Mouse (Mus musculus) hindbrain, postnatal 0 days (tissue): ENCODE data around the gene Copg2. TPM values are rescaled to one million over a fixed set of nuclear protein-coding genes. Genes with fewer than 3 reads are reported as not detected.

Source experiments
- ATAC-seq: fragments of 200-750 bp; cut with Nextera tagmentation; 2 replicates; pipeline ENCODE4 v1.8.0; 2017; ENCODE audit warnings: mild to moderate bottlenecking, moderate TSS enrichment, moderate library complexity
- DNase-seq: peaks from one replicate; pipeline ENCODE4 v3.0.0-alpha.2; 2015; ENCODE audit warnings: low spot score
- H3K27ac ChIP-seq: fragments of 300-500 bp; sonication (generic); 2 replicates; pipeline ENCODE4 v1.5.1; 2014; ENCODE audit warnings: mild to moderate bottlenecking
- H3K27me3 ChIP-seq: fragments of 300-500 bp; sonication (generic); 2 replicates; pipeline ENCODE4 v1.6.1; 2014; ENCODE audit warnings: low read length, mixed read lengths; ENCODE audit not compliant: insufficient read depth
- H3K36me3 ChIP-seq: fragments of 300-500 bp; sonication (generic); 2 replicates; pipeline ENCODE4 v1.6.1; 2014; ENCODE audit warnings: low read length, mixed read lengths; ENCODE audit not compliant: insufficient read depth
- H3K4me1 ChIP-seq: fragments of 300-500 bp; sonication (generic); 2 replicates; pipeline ENCODE4 v1.6.1; 2014; ENCODE audit warnings: antibody characterized with exemption, low read length, mixed read lengths; ENCODE audit not compliant: insufficient read depth
- H3K4me2 ChIP-seq: fragments of 300-500 bp; sonication (generic); 2 replicates; pipeline ENCODE4 v1.6.1; 2014; ENCODE audit warnings: low read depth, mild to moderate bottlenecking, low read length, moderate library complexity, mixed read lengths
- H3K4me3 ChIP-seq: fragments of 300-500 bp; sonication (generic); 2 replicates; pipeline ENCODE4 v1.5.1; 2014; ENCODE audit warnings: low read length
- H3K9ac ChIP-seq: fragments of 300-500 bp; sonication (generic); replicated peaks from 2 replicates; pipeline ENCODE4 v1.6.1; 2014; ENCODE audit warnings: mild to moderate bottlenecking, low read length, moderate library complexity, mixed read lengths
- H3K9me3 ChIP-seq: fragments of 300-500 bp; sonication (generic); 2 replicates; pipeline ENCODE4 v1.6.1; 2016; ENCODE audit warnings: low read length, mixed read lengths
- CTCF ChIP-seq: IDR thresholded peaks from 2 replicates; pipeline ENCODE4 v1.5.1; 2016; ENCODE audit warnings: antibody characterized with exemption, control low read depth, low read depth
- WGBS: fragments of 180-500 bp; shearing (Covaris S2); extraction: QIAGEN DNeasy Blood & Tissue Kit; methylation state at CpG from one replicate; pipeline ENCODE4 v1.1.7; 2014; 5-methylcytosine and 5-hydroxymethylcytosine counted together
- polyA plus RNA-seq: library from polyadenylated mRNA; unstranded; fragments of >200 nt; fragmentation: Nextera tagmentation; extraction: Ambion mirVana; gene quantifications from 2 replicates; pipeline ENCODE4 v1.2.1, GENCODE M21; 2015
- total RNA-seq: library from RNA; depleted of rRNA; stranded (reverse); fragments of >200 nt; gene quantifications from 2 replicates; pipeline ENCODE4 v1.2.3, GENCODE M21; 2014

Copg2 gene
- total and polyA plus RNA-seq, 2 experiments from 2014 or later: 30.7 to 35.6 TPM

GRCm38 (mm10) chr6:30751209-30751608 is 145.4 kb downstream of the Copg2 start:
- Histone ChIP-seq H3K4me1 (no peaks in the 10 kb centered on the region), H3K27me3 (no peaks in the 10 kb centered on the region), H3K4me2 (no peak overlapping the region), H3K36me3 (peaks cover 24% of the 10 kb centered on the region; the same call in 1 of the 2 replicates), H3K27ac (no peak overlapping the region), H3K9me3 (no peaks in the 10 kb centered on the region), H3K9ac (no peak overlapping the region), H3K4me3 (no peak overlapping the region)
- DNase-seq (no peak), ATAC-seq (no peak)
- TF ChIP-seq CTCF: no peak
- WGBS: 79% methylated on average over 2 of the region's 2 CpGs

- no peak overlapping the region for H3K4me2 ChIP-seq
- 84% methylated on average over 6 of the region's 6 CpGs for WGBS
- no peak for DNase-seq
- no peak overlapping the region for H3K4me3 ChIP-seq
- no peaks in the 10 kb centered on the region for H3K9me3 ChIP-seq
- no peak overlapping the region for H3K27ac ChIP-seq
- ATAC-seq: no peak
- peaks cover 26% of the 10 kb centered on the region; the same call in 1 of the 2 replicates for H3K36me3 ChIP-seq
- TF ChIP-seq CTCF: no peak
- H3K27me3 ChIP-seq: no peaks in the 10 kb centered on the region
- H3K9ac ChIP-seq: no peak overlapping the region
- no peaks in the 10 kb centered on the region for H3K4me1 ChIP-seq
Measured at GRCm38 (mm10) chr6:30750482-30750881, 146.1 kb downstream of the Copg2 start.

- DNase-seq (no peak), ATAC-seq (no peak)
- no peak for TF ChIP-seq CTCF
- no peak overlapping the region for H3K4me3 ChIP-seq
- no peak overlapping the region for H3K27ac ChIP-seq
- H3K36me3 ChIP-seq: peaks cover 30% of the 10 kb centered on the region; the same call in 1 of the 2 replicates
- H3K9me3 ChIP-seq: no peaks in the 10 kb centered on the region
- H3K4me1 ChIP-seq: no peaks in the 10 kb centered on the region
- no peaks in the 10 kb centered on the region for H3K27me3 ChIP-seq
- H3K9ac ChIP-seq: no peak overlapping the region
- H3K4me2 ChIP-seq: no peak overlapping the region
- WGBS: 86% methylated on average over 1 of the region's 1 CpGs
Measured at GRCm38 (mm10) chr6:30749892-30750291, 146.7 kb downstream of the Copg2 start.

- Histone ChIP-seq H3K4me1 (no peaks in the 10 kb centered on the region), H3K9ac (no peak overlapping the region), H3K4me3 (no peak overlapping the region), H3K27ac (no peak overlapping the region), H3K36me3 (peaks cover 34% of the 10 kb centered on the region; the same call in 1 of the 2 replicates), H3K4me2 (no peak overlapping the region), H3K27me3 (no peaks in the 10 kb centered on the region), H3K9me3 (no peaks in the 10 kb centered on the region)
- TF ChIP-seq CTCF: no peak
- ATAC-seq (no peak), DNase-seq (no peak)
- WGBS: 53% methylated on average over 2 of the region's 2 CpGs
Measured at GRCm38 (mm10) chr6:30749042-30749689, 147.4 kb downstream of the Copg2 start.

- Histone ChIP-seq H3K9ac (no peak overlapping the region), H3K27ac (no peak overlapping the region), H3K36me3 (peaks cover 41% of the 10 kb centered on the region; the same call in 1 of the 2 replicates), H3K4me3 (no peak overlapping the region), H3K4me2 (no peak overlapping the region), H3K9me3 (no peaks in the 10 kb centered on the region), H3K4me1 (no peaks in the 10 kb centered on the region), H3K27me3 (no peaks in the 10 kb centered on the region)
- no peak for TF ChIP-seq CTCF
- ATAC-seq: no peak
- WGBS: 83% methylated on average over 6 of the region's 6 CpGs
- no peak for DNase-seq
Measured at GRCm38 (mm10) chr6:30748358-30748910, 148.2 kb downstream of the Copg2 start.

- DNase-seq: no peak
- no peak for ATAC-seq
- Histone ChIP-seq H3K27me3 (no peaks in the 10 kb centered on the region), H3K4me3 (no peak overlapping the region), H3K9me3 (no peaks in the 10 kb centered on the region), H3K4me1 (no peaks in the 10 kb centered on the region), H3K4me2 (no peak overlapping the region), H3K9ac (no peak overlapping the region), H3K27ac (no peak overlapping the region), H3K36me3 (peaks cover 45% of the 10 kb centered on the region; the same call in 1 of the 2 replicates)
- 78% methylated on average over 7 of the region's 7 CpGs for WGBS
- TF ChIP-seq CTCF: no peak
Measured at GRCm38 (mm10) chr6:30747631-30748357, 148.8 kb downstream of the Copg2 start.
